Mouse (Mus musculus): ENCODE results near the gene Rcvrn. TPM values are rescaled to one million over a fixed set of nuclear protein-coding genes. Genes with fewer than 3 reads are reported as not detected.

The Rcvrn gene
- polyA plus RNA-seq, 1 experiment from 2014 or later = not detected

- WGBS = 61% methylated on average over 12 of the region's 12 CpGs
- no peak overlapping the region for H3K4me3 ChIP-seq
- no peak overlapping the region for H3K9ac ChIP-seq
- ATAC-seq (ENCODE audit: borderline replicate concordance, extremely low read depth, low FRiP score, low TSS enrichment) = 0 out of 2 replicates have a peak, but pooled peaks have one; percentile 42
- H3K36me3 ChIP-seq = no peaks in the 10 kb centered on the region
- H3K4me2 ChIP-seq = no peak overlapping the region
- H3K27me3 ChIP-seq = no peaks in the 10 kb centered on the region
- H3K4me1 ChIP-seq = no peaks in the 10 kb centered on the region
- no peaks in the 10 kb centered on the region for H3K9me3 ChIP-seq
- no peak overlapping the region for H3K27ac ChIP-seq
Observed at GRCm38 (mm10) chr11:67675562-67676540, 19.3 kb upstream of the Rcvrn start.

GRCm38 (mm10) chr11:67679300-67679699 is 15.8 kb upstream of the Rcvrn start:
- ATAC-seq (ENCODE audit: borderline replicate concordance, extremely low read depth, low FRiP score, low TSS enrichment) = no peak
- H3K4me1 ChIP-seq = no peaks in the 10 kb centered on the region
- no peak overlapping the region for H3K9ac ChIP-seq
- H3K9me3 ChIP-seq = no peaks in the 10 kb centered on the region
- H3K36me3 ChIP-seq = no peaks in the 10 kb centered on the region
- H3K4me3 ChIP-seq = no peak overlapping the region
- 49% methylated on average over 5 of the region's 5 CpGs for WGBS
- H3K27me3 ChIP-seq = no peaks in the 10 kb centered on the region
- no peak overlapping the region for H3K4me2 ChIP-seq
- H3K27ac ChIP-seq = no peak overlapping the region

- no peak for ATAC-seq (ENCODE audit: borderline replicate concordance, extremely low read depth, low FRiP score, low TSS enrichment)
- H3K36me3 ChIP-seq = no peaks in the 10 kb centered on the region
- no peaks in the 10 kb centered on the region for H3K4me1 ChIP-seq
- WGBS = 84% methylated on average over 2 of the region's 2 CpGs
- H3K27ac ChIP-seq = no peak overlapping the region
- H3K4me3 ChIP-seq = no peak overlapping the region
- no peaks in the 10 kb centered on the region for H3K27me3 ChIP-seq
- H3K9me3 ChIP-seq = no peaks in the 10 kb centered on the region
- no peak overlapping the region for H3K4me2 ChIP-seq
- no peak overlapping the region for H3K9ac ChIP-seq
Observed at GRCm38 (mm10) chr11:67679930-67680329, 15.2 kb upstream of the Rcvrn start.

DNA sequence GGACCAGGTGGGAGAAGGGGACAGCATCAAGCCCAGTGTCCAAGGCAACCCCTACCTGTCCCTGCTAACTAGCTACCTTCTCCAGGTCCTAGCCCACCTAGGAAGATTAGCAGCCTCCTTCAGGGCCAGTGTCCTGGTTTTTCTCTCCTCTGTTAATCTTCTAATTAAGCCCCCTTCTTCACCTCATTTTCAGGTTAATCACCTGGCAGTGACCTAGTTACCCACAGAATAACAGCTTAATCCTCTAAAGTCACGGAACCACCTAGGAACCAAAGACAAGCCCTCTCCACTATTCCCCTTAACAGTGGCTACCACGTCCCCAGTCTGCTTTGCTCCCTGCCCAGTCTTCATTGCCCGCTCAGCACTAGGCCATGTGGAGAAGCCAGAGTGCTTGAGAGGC is 13.3 kb upstream of the Rcvrn start:
- Histone ChIP-seq H3K9me3 (no peaks in the 10 kb centered on the region), H3K9ac (no peak overlapping the region), H3K4me3 (no peak overlapping the region), H3K36me3 (no peaks in the 10 kb centered on the region), H3K4me1 (no peaks in the 10 kb centered on the region), H3K27me3 (no peaks in the 10 kb centered on the region), H3K4me2 (no peak overlapping the region), H3K27ac (no peak overlapping the region)
- 79% methylated on average over 3 of the region's 3 CpGs for WGBS
- ATAC-seq (ENCODE audit: borderline replicate concordance, extremely low read depth, low FRiP score, low TSS enrichment) = no peak

- Histone ChIP-seq H3K9ac (no peak overlapping the region), H3K36me3 (no peaks in the 10 kb centered on the region), H3K9me3 (no peaks in the 10 kb centered on the region), H3K4me3 (no peak overlapping the region), H3K4me1 (no peaks in the 10 kb centered on the region), H3K4me2 (no peak overlapping the region), H3K27me3 (no peaks in the 10 kb centered on the region), H3K27ac (no peak overlapping the region)
- WGBS = 66% methylated on average over 2 of the region's 2 CpGs
- ATAC-seq (ENCODE audit: borderline replicate concordance, extremely low read depth, low FRiP score, low TSS enrichment) = no peak
Observed at GRCm38 (mm10) chr11:67686109-67686508, 9.0 kb upstream of the Rcvrn start.

- WGBS = 53% methylated on average over 4 of the region's 4 CpGs
- Histone ChIP-seq H3K36me3 (no peaks in the 10 kb centered on the region), H3K27me3 (no peaks in the 10 kb centered on the region), H3K4me2 (no peak overlapping the region), H3K4me3 (no peak overlapping the region), H3K9me3 (no peaks in the 10 kb centered on the region), H3K27ac (no peak overlapping the region), H3K4me1 (no peaks in the 10 kb centered on the region), H3K9ac (no peak overlapping the region)
- no peak for ATAC-seq (ENCODE audit: borderline replicate concordance, extremely low read depth, low FRiP score, low TSS enrichment)
Observed at GRCm38 (mm10) chr11:67712976-67713375, 17.9 kb downstream of the Rcvrn start.

- Histone ChIP-seq H3K4me2 (no peak overlapping the region), H3K27me3 (no peaks in the 10 kb centered on the region), H3K36me3 (no peaks in the 10 kb centered on the region), H3K4me1 (no peaks in the 10 kb centered on the region), H3K27ac (no peak overlapping the region), H3K4me3 (no peak overlapping the region), H3K9me3 (no peaks in the 10 kb centered on the region), H3K9ac (no peak overlapping the region)
- no peak for ATAC-seq (ENCODE audit: borderline replicate concordance, extremely low read depth, low FRiP score, low TSS enrichment)
- 87% methylated on average over 4 of the region's 4 CpGs for WGBS
Observed at GRCm38 (mm10) chr11:67715382-67715781, 20.3 kb downstream of the Rcvrn start.

GRCm38 (mm10) chr11:67721485-67721884 is 26.4 kb downstream of the Rcvrn start:
- ATAC-seq (ENCODE audit: borderline replicate concordance, extremely low read depth, low FRiP score, low TSS enrichment) = no peak
- 86% methylated on average over 5 of the region's 5 CpGs for WGBS
- Histone ChIP-seq H3K4me2 (no peak overlapping the region), H3K27me3 (no peaks in the 10 kb centered on the region), H3K27ac (no peak overlapping the region), H3K4me1 (no peaks in the 10 kb centered on the region), H3K36me3 (no peaks in the 10 kb centered on the region), H3K9ac (no peak overlapping the region), H3K4me3 (no peak overlapping the region), H3K9me3 (no peaks in the 10 kb centered on the region)

DNA sequence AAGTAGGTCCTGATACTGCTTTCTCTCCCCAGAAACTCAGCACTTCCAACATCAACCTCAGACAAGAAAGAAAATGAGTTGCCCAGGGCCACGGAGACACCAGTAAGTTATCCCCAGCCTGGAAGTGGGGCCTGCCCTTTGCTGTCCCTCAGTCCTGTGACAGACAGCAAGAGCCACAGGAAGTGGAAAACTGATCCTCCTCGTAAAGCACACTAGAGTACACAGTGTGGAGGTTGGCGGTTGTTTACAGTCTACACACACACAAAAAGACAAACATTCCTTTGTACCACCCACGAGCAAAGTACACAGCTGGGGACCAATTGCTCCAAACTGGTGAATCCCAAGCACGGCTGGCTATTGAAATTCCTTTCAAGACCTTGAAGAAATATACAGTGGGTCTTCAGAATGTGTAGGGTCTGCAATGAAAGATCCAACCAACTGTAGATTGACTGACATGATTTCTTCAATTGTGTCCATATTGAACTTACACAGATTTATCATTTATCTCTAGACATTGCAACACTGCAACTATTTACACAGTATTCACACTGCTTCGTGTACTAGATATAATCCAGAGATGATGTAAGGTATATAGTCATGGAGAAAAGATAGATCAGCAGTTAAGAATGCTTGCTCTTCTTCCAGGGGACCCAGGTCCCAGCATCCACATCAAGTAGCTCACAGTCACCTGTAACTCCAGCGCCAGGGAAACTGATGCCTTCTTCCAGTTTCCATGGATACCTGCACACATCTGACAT is 27.5 kb downstream of the Rcvrn start:
- no peak overlapping the region for H3K4me2 ChIP-seq
- H3K9me3 ChIP-seq = no peaks in the 10 kb centered on the region
- no peak overlapping the region for H3K27ac ChIP-seq
- no peak overlapping the region for H3K9ac ChIP-seq
- WGBS = 36% methylated on average over 7 of the region's 7 CpGs
- no peaks in the 10 kb centered on the region for H3K27me3 ChIP-seq
- H3K4me1 ChIP-seq = no peaks in the 10 kb centered on the region
- ATAC-seq (ENCODE audit: borderline replicate concordance, extremely low read depth, low FRiP score, low TSS enrichment) = no peak
- H3K4me3 ChIP-seq = no peak overlapping the region
- no peaks in the 10 kb centered on the region for H3K36me3 ChIP-seq

DNA sequence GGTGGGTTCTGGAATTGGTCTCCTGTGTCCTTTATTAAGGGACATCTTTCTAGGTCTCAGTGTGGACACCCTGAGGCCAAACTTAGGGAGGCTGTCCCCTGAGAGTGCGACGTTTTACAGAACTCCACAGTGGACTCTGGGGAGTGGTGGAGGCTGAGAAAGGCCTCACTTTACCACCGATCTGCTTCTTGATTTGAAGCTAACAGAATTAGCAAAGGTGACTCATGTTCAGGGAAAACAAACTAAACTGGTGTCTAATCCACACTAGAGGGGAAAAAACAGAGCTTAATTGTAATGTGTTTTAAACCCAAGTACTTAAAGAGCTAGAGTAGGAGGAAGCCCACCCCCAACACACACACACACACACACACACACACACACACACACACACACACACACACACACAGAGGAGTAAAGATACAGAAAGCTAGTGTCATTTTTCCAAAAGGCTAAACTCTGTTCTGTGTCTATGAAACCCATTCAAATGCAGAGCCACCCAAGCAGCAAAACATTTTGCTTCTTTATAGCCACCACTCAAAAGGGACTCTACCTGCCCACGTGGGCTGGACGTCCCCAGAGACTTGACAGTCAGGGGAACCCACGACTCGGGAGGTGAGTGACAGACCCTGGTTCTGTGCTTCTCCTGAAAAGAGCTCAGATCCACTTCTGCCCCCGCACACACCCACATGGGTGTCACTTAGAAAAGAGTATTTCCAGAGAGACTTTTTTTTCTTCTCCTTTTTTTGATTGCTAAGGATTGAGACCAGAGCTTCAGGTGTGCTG is 28.3 kb downstream of the Rcvrn start:
- Histone ChIP-seq H3K27ac (no peak overlapping the region), H3K9ac (no peak overlapping the region), H3K4me3 (no peak overlapping the region), H3K36me3 (no peaks in the 10 kb centered on the region), H3K4me2 (no peak overlapping the region), H3K9me3 (no peaks in the 10 kb centered on the region), H3K4me1 (no peaks in the 10 kb centered on the region), H3K27me3 (no peaks in the 10 kb centered on the region)
- ATAC-seq (ENCODE audit: borderline replicate concordance, extremely low read depth, low FRiP score, low TSS enrichment) = no peak
- 63% methylated on average over 8 of the region's 8 CpGs for WGBS

- no peak overlapping the region for H3K4me3 ChIP-seq
- H3K27me3 ChIP-seq = no peaks in the 10 kb centered on the region
- H3K9me3 ChIP-seq = no peaks in the 10 kb centered on the region
- H3K27ac ChIP-seq = no peak overlapping the region
- 72% methylated on average over 6 of the region's 6 CpGs for WGBS
- ATAC-seq (ENCODE audit: borderline replicate concordance, extremely low read depth, low FRiP score, low TSS enrichment) = no peak
- H3K4me2 ChIP-seq = no peak overlapping the region
- H3K4me1 ChIP-seq = no peaks in the 10 kb centered on the region
- no peak overlapping the region for H3K9ac ChIP-seq
- no peaks in the 10 kb centered on the region for H3K36me3 ChIP-seq
Observed at GRCm38 (mm10) chr11:67727095-67727494, 32.0 kb downstream of the Rcvrn start.

Measured in lung, embryonic 15.5 days (tissue).